Mouse (Mus musculus) retina, embryonic 14.5 days (tissue): ENCODE measurements at regions not wholly inside any gene's neighbourhood (a gene's known extent, or its start where the extent isn't known, plus 50 kb on each side); places are given as distances from the start of the nearest gene placed in this dataset.
A peak's percentile ranks its signal among the peaks of the same experiment; 100 is the strongest.

Experiments used
- DNase-seq: peaks from one replicate; pipeline ENCODE4 v3.0.0-alpha.2; 2015; ENCODE audit warnings: low spot score

GRCm38 (mm10) chr15:68635633-68636032, 2134.9 kb upstream of the Lrrc6 start:
- no peak for DNase-seq

GRCm38 (mm10) chr15:68626976-68627375, 2126.3 kb upstream of the Lrrc6 start:
- DNase-seq, result no peak

- DNase-seq, result no peak
These were observed 2124.1 kb upstream of the Lrrc6 start for GRCm38 (mm10) chr15:68624831-68625230.

- peak; percentile 6 for DNase-seq
These were observed 2119.9 kb upstream of the Lrrc6 start for GRCm38 (mm10) chr15:68620417-68621214.

GRCm38 (mm10) chr15:68606110-68606791, 2105.5 kb upstream of the Lrrc6 start:
- peak; percentile 3 for DNase-seq

- no peak for DNase-seq
These were observed 2104.8 kb upstream of the Lrrc6 start for GRCm38 (mm10) chr15:68605478-68605877.

- no peak for DNase-seq
These were observed 2081.5 kb upstream of the Lrrc6 start for GRCm38 (mm10) chr15:68582177-68582576.

- no peak for DNase-seq
These were observed 2078.8 kb upstream of the Lrrc6 start for GRCm38 (mm10) chr15:68579486-68579885.

GRCm38 (mm10) chr15:68560654-68561053, 2059.9 kb upstream of the Lrrc6 start:
- DNase-seq, result no peak

- no peak for DNase-seq
These were observed 2055.4 kb upstream of the Lrrc6 start for GRCm38 (mm10) chr15:68556133-68556532.

GRCm38 (mm10) chr15:68536055-68536325, 2035.3 kb upstream of the Lrrc6 start:
- no peak for DNase-seq

- no peak for DNase-seq
These were observed 2034.8 kb upstream of the Lrrc6 start for GRCm38 (mm10) chr15:68535297-68536054.

GRCm38 (mm10) chr15:68520759-68521158, 2020.0 kb upstream of the Lrrc6 start:
- no peak for DNase-seq

GRCm38 (mm10) chr15:68512431-68512830, 2011.7 kb upstream of the Lrrc6 start:
- no peak for DNase-seq

- peak; percentile 13 for DNase-seq
These were observed 2007.5 kb upstream of the Lrrc6 start for GRCm38 (mm10) chr15:68508190-68508589.

GRCm38 (mm10) chr15:68506093-68506492, 2005.4 kb upstream of the Lrrc6 start:
- DNase-seq, result no peak

GRCm38 (mm10) chr15:68496438-68496837, 1995.7 kb upstream of the Lrrc6 start:
- DNase-seq, result no peak

- no peak for DNase-seq
These were observed 1984.1 kb upstream of the Lrrc6 start for GRCm38 (mm10) chr15:68484789-68485188.

- no peak for DNase-seq
These were observed 1977.0 kb upstream of the Lrrc6 start for GRCm38 (mm10) chr15:68477745-68478144.

GRCm38 (mm10) chr15:68471928-68472327, 1971.2 kb upstream of the Lrrc6 start:
- no peak for DNase-seq

- DNase-seq, result no peak
These were observed 1962.1 kb upstream of the Lrrc6 start for GRCm38 (mm10) chr15:68462851-68463250.

GRCm38 (mm10) chr15:68457239-68457638, 1956.5 kb upstream of the Lrrc6 start:
- DNase-seq, result no peak

- no peak for DNase-seq
These were observed 1951.3 kb upstream of the Lrrc6 start for GRCm38 (mm10) chr15:68451971-68452370.
